In the genomic region with DNA sequence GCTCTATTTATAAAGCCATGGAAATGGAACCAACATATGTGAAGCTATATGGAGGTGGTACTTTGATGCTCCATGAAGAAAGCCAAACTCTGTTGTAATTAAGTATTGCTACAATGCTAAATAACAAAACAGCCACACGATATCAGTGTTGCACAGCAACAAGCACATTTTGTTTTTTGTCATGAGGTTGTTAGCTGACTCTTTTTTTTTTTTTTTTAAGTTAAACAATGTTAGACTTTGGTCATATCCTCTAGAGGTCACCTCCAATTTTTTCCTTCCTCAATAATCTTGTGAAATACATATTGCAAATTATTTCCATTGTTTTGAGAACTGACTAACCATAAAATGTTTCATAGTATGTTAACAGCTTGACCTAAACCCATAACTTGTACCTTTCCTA, we compare ENCODE assay signal across 21 mouse cellular contexts.
A peak's percentile ranks its signal among the peaks of the same experiment; 100 is the strongest.
DNase-seq lines count a peak whose midpoint lies in the region; ATAC-seq lines count a peak whose summit lies in the region.
"Had no signal": no experiment of that assay in that cellular context is flagged by ENCODE, and none has a peak within 500 bp of the region (broad histone marks: within the 10 kb centered on the region; RNA-seq: fewer than 3 reads in every experiment).

No protein-coding gene starts in this region.

- H3K9ac ChIP-seq in midbrain, embryonic 13.5 days (replicated peaks): no peak overlapping the region
- H3K9ac ChIP-seq in intestine, embryonic 15.5 days: no peak overlapping the region

- no peaks in the 10 kb centered on the region for H3K4me1 ChIP-seq in midbrain, embryonic 13.5 days (replicated peaks)
- H3K4me1 ChIP-seq in intestine, embryonic 15.5 days (replicated peaks): no peaks in the 10 kb centered on the region

- no peak overlapping the region for H3K27ac ChIP-seq in midbrain, embryonic 13.5 days
- H3K27ac ChIP-seq in intestine, embryonic 15.5 days: no peak overlapping the region

- no peaks in the 10 kb centered on the region for H3K36me3 ChIP-seq in midbrain, embryonic 13.5 days
- no peaks in the 10 kb centered on the region for H3K36me3 ChIP-seq in intestine, embryonic 15.5 days
- H3K36me3 ChIP-seq: G1E had no signal

- no peaks in the 10 kb centered on the region for H3K9me3 ChIP-seq in midbrain, embryonic 13.5 days
- no peaks in the 10 kb centered on the region for H3K9me3 ChIP-seq in intestine, embryonic 15.5 days
- H3K9me3 ChIP-seq: G1E had no signal

- no peak overlapping the region for H3K4me2 ChIP-seq in midbrain, embryonic 13.5 days (replicated peaks)
- no peak overlapping the region for H3K4me2 ChIP-seq in intestine, embryonic 15.5 days (replicated peaks)

- WGBS in midbrain, embryonic 13.5 days: 89% methylated on average over 1 of the region's 1 CpGs
- WGBS in intestine, embryonic 15.5 days: 90% methylated on average over 1 of the region's 1 CpGs

- no peak overlapping the region for H3K4me3 ChIP-seq in midbrain, embryonic 13.5 days (replicated peaks)
- H3K4me3 ChIP-seq in intestine, embryonic 15.5 days (replicated peaks): no peak overlapping the region

- peak; percentile 91 for ATAC-seq in granulocyte monocyte progenitor cell, adult 5-6 weeks (replicated peaks; ENCODE audit: poor library complexity, severe bottlenecking)
- peak; percentile 83 for ATAC-seq in megakaryocyte, adult 5-6 weeks (ENCODE audit: poor library complexity, severe bottlenecking)
- ATAC-seq in megakaryocyte progenitor cell, adult 5-6 weeks (replicated peaks; ENCODE audit: poor library complexity): peak; percentile 90
- ATAC-seq in midbrain, embryonic 13.5 days: no peak
- ATAC-seq in intestine, embryonic 15.5 days: no peak
- ATAC-seq: activated CD4-positive, CD25-positive, alpha-beta regulatory T cell, adult 4 months; CD4-positive, CD25-positive, alpha-beta regulatory T cell, adult 4 months; Patski had no signal

- no peaks in the 10 kb centered on the region for H3K27me3 ChIP-seq in midbrain, embryonic 13.5 days
- no peaks in the 10 kb centered on the region for H3K27me3 ChIP-seq in intestine, embryonic 15.5 days (replicated peaks)
- H3K27me3 ChIP-seq: CH12.LX, Patski had no signal

- no peak for DNase-seq in heart, adult 11 months
- DNase-seq: adrenal gland, adult 2 months; adrenal gland, adult 8-10 months; adrenal gland, postnatal 10 days; adrenal gland, postnatal 14 days; adrenal gland, postnatal 25 days; adrenal gland, postnatal 36 days; B cell, adult 2 months; cerebellum, adult 11 months; cerebellum, adult 11-12 months; cerebellum, adult 18-20 months had no signal

Comparison
In these comparisons a context has a peak if more than half of its experiments do, and no peak if none do; other contexts are left out.
1. ATAC-seq: peak in granulocyte monocyte progenitor cell, adult 5-6 weeks (single experiment), megakaryocyte, adult 5-6 weeks (single experiment) and megakaryocyte progenitor cell, adult 5-6 weeks (single experiment); none in midbrain, embryonic 13.5 days (single experiment) and intestine, embryonic 15.5 days (single experiment).